Mouse (Mus musculus) C2C12 (cell line): ENCODE measurements around the gene Psmb1.

Experiments used
- CEBPB ChIP-seq: IDR thresholded peaks from one replicate; pipeline ENCODE4 v1.6.1; 2011; ENCODE audit warnings: low read depth, mild to moderate bottlenecking, control low read depth, moderate library complexity
- CTCF ChIP-seq: IDR thresholded peaks from one replicate; pipeline ENCODE4 v1.5.1; 2011; ENCODE audit not compliant: control insufficient read depth, insufficient read depth, insufficient read length
- FOSL1 ChIP-seq: IDR thresholded peaks from one replicate; pipeline ENCODE4 v1.8.0; 2011; ENCODE audit warnings: mild to moderate bottlenecking, low read length; ENCODE audit not compliant: poor library complexity, insufficient read depth, severe bottlenecking
- MAX ChIP-seq: IDR thresholded peaks from one replicate; pipeline ENCODE4 v1.6.1; 2011; ENCODE audit warnings: mild to moderate bottlenecking, control low read depth
- MYOD1 ChIP-seq: IDR thresholded peaks from one replicate; pipeline ENCODE4 v1.6.1; 2011; ENCODE audit warnings: low read depth; ENCODE audit not compliant: control insufficient read depth, insufficient read length
- MYOG ChIP-seq: IDR thresholded peaks from one replicate; pipeline ENCODE4 v1.6.1; 2011; ENCODE audit not compliant: control insufficient read depth, insufficient read length; ENCODE audit errors: extremely low read depth
- USF1 ChIP-seq: IDR thresholded peaks from one replicate; pipeline ENCODE4 v1.6.1; 2011; ENCODE audit warnings: low read depth, mild to moderate bottlenecking, control low read depth, moderate library complexity

GRCm38 (mm10) chr17:15459761-15460160 is 39.8 kb downstream of the Psmb1 start:
- TF ChIP-seq CTCF = no peak
- no peak for TF ChIP-seq FOSL1
- TF ChIP-seq USF1 = no peak
- TF ChIP-seq MAX = no peak
- TF ChIP-seq MYOG = no peak
- no peak for TF ChIP-seq MYOD1
- TF ChIP-seq CEBPB = no peak
